Mouse (Mus musculus) stomach, postnatal 0 days (tissue): ENCODE measurements around the gene Spc25.

Experiments used
- CTCF ChIP-seq: IDR thresholded peaks from 2 replicates; pipeline ENCODE4 v1.5.1; 2016; ENCODE audit warnings: antibody characterized with exemption, low read depth, mild to moderate bottlenecking, moderate library complexity
- EP300 ChIP-seq: optimal IDR thresholded peaks from 2 replicates; pipeline ENCODE3; 2016; ENCODE audit warnings: antibody characterized with exemption

GRCm38 (mm10) chr2:69221868-69222416 lies 15.9 kb upstream of the Spc25 start:
- TF ChIP-seq CTCF: no peak
- no peak for TF ChIP-seq EP300
